Mouse (Mus musculus) hindbrain, embryonic 13.5 days (tissue): ENCODE results near the gene Trit1. TPM values are rescaled to one million over a fixed set of nuclear protein-coding genes. Genes with fewer than 3 reads are reported as not detected.

ENCODE experiments used
- ATAC-seq: fragments of 200-750 bp; cut with Nextera tagmentation; 2 replicates; pipeline ENCODE4 v1.8.0; 2017; ENCODE audit warnings: moderate TSS enrichment; ENCODE audit not compliant: low FRiP score
- H3K27ac ChIP-seq: fragments of 300-500 bp; sonication (generic); 2 replicates; pipeline ENCODE4 v1.5.1; 2015; ENCODE audit warnings: inconsistent platforms, mild to moderate bottlenecking, moderate library complexity
- H3K27me3 ChIP-seq: fragments of 300-500 bp; sonication (generic); 2 replicates; pipeline ENCODE4 v1.6.1; 2015; ENCODE audit warnings: mild to moderate bottlenecking, inconsistent platforms
- H3K36me3 ChIP-seq: fragments of 300-500 bp; sonication (generic); 2 replicates; pipeline ENCODE4 v1.6.1; 2015; ENCODE audit warnings: mild to moderate bottlenecking, inconsistent platforms
- H3K4me1 ChIP-seq: fragments of 300-500 bp; sonication (generic); replicated peaks from 2 replicates; pipeline ENCODE4 v1.6.1; 2015; ENCODE audit warnings: inconsistent platforms
- H3K4me2 ChIP-seq: fragments of 300-500 bp; sonication (generic); 2 replicates; pipeline ENCODE4 v1.6.1; 2015; ENCODE audit warnings: inconsistent platforms, mild to moderate bottlenecking, moderate library complexity
- H3K4me3 ChIP-seq: fragments of 300-500 bp; sonication (generic); 2 replicates; pipeline ENCODE4 v1.5.1; 2015; ENCODE audit warnings: mild to moderate bottlenecking, inconsistent platforms
- H3K9ac ChIP-seq: fragments of 300-500 bp; sonication (generic); 2 replicates; pipeline ENCODE4 v1.6.1; 2015; ENCODE audit warnings: mild to moderate bottlenecking, inconsistent platforms
- H3K9me3 ChIP-seq: fragments of 300-500 bp; sonication (generic); 2 replicates; pipeline ENCODE4 v1.6.1; 2016; ENCODE audit warnings: inconsistent platforms
- WGBS: fragments of 180-500 bp; shearing (Covaris S2); methylation state at CpG from one replicate; pipeline ENCODE4 v1.1.7; 2015; 5-methylcytosine and 5-hydroxymethylcytosine counted together
- polyA plus RNA-seq: library from polyadenylated mRNA; unstranded; fragments of >200 nt; fragmentation: Nextera tagmentation; extraction: Ambion mirVana; gene quantifications from 2 replicates; pipeline ENCODE4 v1.2.1, GENCODE M21; 2015

The Trit1 gene
- polyA plus RNA-seq, 1 experiment from 2014 or later: 27.1 TPM

DNA sequence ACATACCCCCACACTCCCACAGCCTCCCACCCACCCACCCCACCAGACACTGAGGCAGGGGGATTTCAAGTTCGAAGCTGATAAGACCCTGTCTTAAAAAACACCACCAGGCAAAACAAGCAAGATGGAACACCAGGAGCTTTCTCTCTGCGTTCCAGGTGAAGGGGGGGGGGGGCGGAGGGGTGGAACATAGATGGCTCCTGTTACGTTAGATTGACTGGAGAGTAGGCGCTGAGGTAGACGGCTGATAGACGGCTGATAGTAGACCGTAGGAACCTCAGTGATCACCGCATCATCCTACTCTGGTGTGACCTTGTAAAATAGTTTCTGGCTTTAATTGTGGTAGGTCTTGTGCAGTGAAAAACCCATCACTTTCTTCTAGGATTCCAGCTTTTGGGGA is 77.5 kb downstream of the Trit1 start:
- H3K9me3 ChIP-seq: no peaks in the 10 kb centered on the region
- 68% methylated on average over 9 of the region's 9 CpGs for WGBS
- H3K4me3 ChIP-seq: no peak overlapping the region
- no peak overlapping the region for H3K9ac ChIP-seq
- H3K36me3 ChIP-seq: no peaks in the 10 kb centered on the region
- no peaks in the 10 kb centered on the region for H3K27me3 ChIP-seq
- H3K27ac ChIP-seq: no peak overlapping the region
- no peak for ATAC-seq
- H3K4me1 ChIP-seq: no peaks in the 10 kb centered on the region
- H3K4me2 ChIP-seq: no peak overlapping the region

Other genes with a start within 250 kb of the Trit1 start
- 85.7 and 88.3 TPM in 2 replicates for gene Ppt1, start 180.4 kb upstream of the Trit1 start, polyA plus RNA-seq
- 76.0 and 82.5 TPM in 2 replicates for gene Cap1, start 130.5 kb upstream of the Trit1 start, polyA plus RNA-seq
- 29.6 and 36.7 TPM in 2 replicates for gene Mfsd2a, start 55.4 kb upstream of the Trit1 start, polyA plus RNA-seq
- 75.9 and 77.3 TPM in 2 replicates for gene Mycl, start 20.9 kb upstream of the Trit1 start, polyA plus RNA-seq
- 0.22 TPM in 2 replicates for gene Bmp8b, start 88.6 kb downstream of the Trit1 start, polyA plus RNA-seq
- 0.21 and 0.40 TPM in 2 replicates for gene Oxct2b, start 99.7 kb downstream of the Trit1 start, polyA plus RNA-seq
- 60.9 and 64.8 TPM in 2 replicates for gene Ppie, start 123.4 kb downstream of the Trit1 start, polyA plus RNA-seq
- gene Hpcal4, start 166.6 kb downstream of the Trit1 start, polyA plus RNA-seq: 14.9 and 18.8 TPM in 2 replicates
- gene Nt5c1a, start 184.9 kb downstream of the Trit1 start, polyA plus RNA-seq: not detected in 2 replicates
- gene Heyl, start 217.0 kb downstream of the Trit1 start, polyA plus RNA-seq: 8.0 and 8.8 TPM in 2 replicates
- gene Pabpc4, start 245.8 kb downstream of the Trit1 start, polyA plus RNA-seq: 28.0 and 30.0 TPM in 2 replicates